ENCODE assay signal across 17 mouse cellular contexts in genomic region chr9:83555580-83555979, GRCm38 (mm10).
"Had no signal": no experiment of that assay in that cellular context is flagged by ENCODE, and none has a peak within 500 bp of the region (broad histone marks: within the 10 kb centered on the region; RNA-seq: fewer than 3 reads in every experiment).

No protein-coding gene starts in this region.

- H3K36me3 ChIP-seq: lung, embryonic 15.5 days; midbrain, embryonic 10.5 days; midbrain, embryonic 12.5 days; neural tube, embryonic 13.5 days; neural tube, embryonic 15.5 days; stomach, embryonic 15.5 days had no signal

- H3K27ac ChIP-seq: macrophage; midbrain, embryonic 12.5 days; neural tube, embryonic 13.5 days; neural tube, embryonic 15.5 days; stomach, embryonic 15.5 days had no signal

- H3K4me3 ChIP-seq: lung, embryonic 15.5 days; midbrain, embryonic 10.5 days; midbrain, embryonic 12.5 days; myocyte; neural tube, embryonic 13.5 days; neural tube, embryonic 15.5 days; stomach, embryonic 15.5 days had no signal

- H3K9me3 ChIP-seq: lung, embryonic 15.5 days; midbrain, embryonic 10.5 days; midbrain, embryonic 12.5 days; neural tube, embryonic 13.5 days; neural tube, embryonic 15.5 days; stomach, embryonic 15.5 days had no signal

- H3K4me2 ChIP-seq: lung, embryonic 15.5 days; midbrain, embryonic 12.5 days; neural tube, embryonic 13.5 days; neural tube, embryonic 15.5 days; stomach, embryonic 15.5 days had no signal

- H3K27me3 ChIP-seq: lung, embryonic 15.5 days; midbrain, embryonic 12.5 days; neural tube, embryonic 13.5 days; neural tube, embryonic 15.5 days; stomach, embryonic 15.5 days had no signal

- H3K9ac ChIP-seq: liver, postnatal 0 days; lung, embryonic 15.5 days; midbrain, embryonic 12.5 days; neural tube, embryonic 13.5 days; neural tube, embryonic 15.5 days; stomach, embryonic 15.5 days had no signal

- DNase-seq: liver, postnatal 0 days; lung, adult 2 months; lung, postnatal 14 days; lung, postnatal 36 days; right cerebral cortex, postnatal 14 days; thymus, adult 2 months; thymus, postnatal 25 days; thymus, postnatal 4 days had no signal

- ATAC-seq: liver, postnatal 0 days; lung, postnatal 0 days had no signal
